Comparison of ENCODE assay signal across 8 mouse cellular contexts in genomic region chr10:116950886-116951285, GRCm38 (mm10). TPM values are rescaled to one million over a fixed set of nuclear protein-coding genes. Genes with fewer than 3 reads are reported as not detected.
A peak's percentile ranks its signal among the peaks of the same experiment; 100 is the strongest.
DNase-seq lines count a peak whose midpoint lies in the region; ATAC-seq and TF ChIP-seq lines count a peak whose summit lies in the region.

No protein-coding gene starts in this region.

- H3K4me3 ChIP-seq in lung, embryonic 14.5 days (ENCODE audit: low read depth, low read length): peak overlapping the region; percentile 82
- peak overlapping the region; percentile 94 for H3K4me3 ChIP-seq in embryonic facial prominence, embryonic 10.5 days
- peak overlapping the region; percentile 78 for H3K4me3 ChIP-seq in intestine, embryonic 15.5 days (replicated peaks)
- H3K4me3 ChIP-seq in neural tube, embryonic 13.5 days: peak overlapping the region; percentile 88

- peak; percentile 32 for DNase-seq in lung, embryonic 14.5 days
- no peak for DNase-seq in lung, postnatal 25 days (ENCODE audit: low spot score)
- no peak for DNase-seq in embryonic facial prominence, embryonic 10.5 days (ENCODE audit: low spot score)
- DNase-seq in left cerebral cortex, adult 8-10 months (ENCODE audit: low spot score in 2 of 2): no peak
- no peak for DNase-seq in right cerebral cortex, postnatal 36 days (ENCODE audit: low spot score in 2 of 2)
- DNase-seq in cerebellum, adult 8-10 months: no peak

- peaks cover 3% of the 10 kb centered on the region; the same call in 1 of the 2 replicates for H3K9me3 ChIP-seq in lung, embryonic 14.5 days (ENCODE audit: low read depth, low read length)
- no peaks in the 10 kb centered on the region for H3K9me3 ChIP-seq in embryonic facial prominence, embryonic 10.5 days
- H3K9me3 ChIP-seq in intestine, embryonic 15.5 days: no peaks in the 10 kb centered on the region
- no peaks in the 10 kb centered on the region for H3K9me3 ChIP-seq in neural tube, embryonic 13.5 days

- peak overlapping the region; percentile 86 for H3K4me2 ChIP-seq in lung, embryonic 14.5 days
- H3K4me2 ChIP-seq in intestine, embryonic 15.5 days (replicated peaks): peak overlapping the region; percentile 84
- H3K4me2 ChIP-seq in neural tube, embryonic 13.5 days: peak overlapping the region; percentile 51

- no peak for TF ChIP-seq CTCF in lung, embryonic 14.5 days (IDR thresholded peaks at IDR 0.05; ENCODE audit: low read depth)

- ATAC-seq in lung, embryonic 14.5 days (ENCODE audit: insufficient read depth): peak; percentile 6; the same call in 1 of the 2 replicates
- no peak for ATAC-seq in intestine, embryonic 15.5 days
- ATAC-seq in neural tube, embryonic 13.5 days (ENCODE audit: low read depth): no peak

- H3K27ac ChIP-seq in lung, embryonic 14.5 days (ENCODE audit: low read depth): no peak overlapping the region
- H3K27ac ChIP-seq in embryonic facial prominence, embryonic 10.5 days (replicated peaks): peak overlapping the region; percentile 91
- no peak overlapping the region for H3K27ac ChIP-seq in intestine, embryonic 15.5 days
- no peak overlapping the region for H3K27ac ChIP-seq in neural tube, embryonic 13.5 days (replicated peaks)

- no peaks in the 10 kb centered on the region for H3K27me3 ChIP-seq in lung, embryonic 14.5 days (ENCODE audit: insufficient read depth, low read length)
- no peaks in the 10 kb centered on the region for H3K27me3 ChIP-seq in embryonic facial prominence, embryonic 10.5 days (replicated peaks; ENCODE audit: low read depth, poor library complexity, severe bottlenecking)
- no peaks in the 10 kb centered on the region for H3K27me3 ChIP-seq in intestine, embryonic 15.5 days (replicated peaks)
- H3K27me3 ChIP-seq in neural tube, embryonic 13.5 days: no peaks in the 10 kb centered on the region

- 16% methylated on average over 5 of the region's 5 CpGs for WGBS in lung, embryonic 14.5 days
- WGBS in embryonic facial prominence, embryonic 10.5 days: 28% methylated on average over 5 of the region's 5 CpGs
- 16% methylated on average over 5 of the region's 5 CpGs for WGBS in intestine, embryonic 15.5 days
- whole genome bisulfite sequencing in neural tube, embryonic 13.5 days: 17% methylated on average over 5 of the region's 5 CpGs

- H3K9ac ChIP-seq in lung, embryonic 14.5 days: 0 out of 2 replicates have a peak overlapping the region, but pooled peaks have one; percentile 16
- no peak overlapping the region for H3K9ac ChIP-seq in intestine, embryonic 15.5 days
- H3K9ac ChIP-seq in neural tube, embryonic 13.5 days: peak overlapping the region; percentile 45; the same call in 1 of the 2 replicates

- H3K36me3 ChIP-seq in lung, embryonic 14.5 days (ENCODE audit: insufficient read depth): no peaks in the 10 kb centered on the region
- 0 out of 2 replicates have a peak, but pooled peaks cover 3% of the 10 kb centered on the region for H3K36me3 ChIP-seq in embryonic facial prominence, embryonic 10.5 days (replicated peaks)
- H3K36me3 ChIP-seq in intestine, embryonic 15.5 days: no peaks in the 10 kb centered on the region
- no peaks in the 10 kb centered on the region for H3K36me3 ChIP-seq in neural tube, embryonic 13.5 days

- no peaks in the 10 kb centered on the region for H3K4me1 ChIP-seq in lung, embryonic 14.5 days (ENCODE audit: insufficient read depth)
- peaks cover 27% of the 10 kb centered on the region for H3K4me1 ChIP-seq in embryonic facial prominence, embryonic 10.5 days
- H3K4me1 ChIP-seq in intestine, embryonic 15.5 days (replicated peaks): peaks cover 7% of the 10 kb centered on the region; the same call in 1 of the 2 replicates
- peaks cover 32% of the 10 kb centered on the region for H3K4me1 ChIP-seq in neural tube, embryonic 13.5 days (replicated peaks)

RNA-seq across cellular contexts. Expression of gene Rab3ip, which starts 0.3 kb away (rescaled TPM):
- polyA plus RNA-seq in lung, embryonic 14.5 days (2014; fragmentation: Nextera tagmentation; extraction: Ambion mirVana): 30.1 TPM in 2 replicates
- polyA plus RNA-seq in embryonic facial prominence, embryonic 10.5 days (2016; fragmentation: Nextera tagmentation; extraction: Ambion mirVana): 36.5 and 37.3 TPM in 2 replicates
- polyA plus RNA-seq in intestine, embryonic 15.5 days (2015; fragmentation: Nextera tagmentation; extraction: Ambion mirVana): 33.1 and 34.3 TPM in 2 replicates
- polyA plus RNA-seq in neural tube, embryonic 13.5 days (2015; fragmentation: Nextera tagmentation; extraction: Ambion mirVana): 50.7 and 50.8 TPM in 2 replicates
- 10 to 100 TPM; 37.9 to 43.1 (median 39.6) TPM for total RNA-seq in left cerebral cortex, adult 8-10 months (2022)

RNA-seq across cellular contexts. Expression of gene Gm10271, which starts 21.5 kb away (rescaled TPM):
- polyA plus RNA-seq in lung, embryonic 14.5 days (2014; fragmentation: Nextera tagmentation; extraction: Ambion mirVana): not detected in 2 replicates
- polyA plus RNA-seq in embryonic facial prominence, embryonic 10.5 days (2016; fragmentation: Nextera tagmentation; extraction: Ambion mirVana): not detected in 2 replicates
- not detected in 2 replicates for polyA plus RNA-seq in intestine, embryonic 15.5 days (2015; fragmentation: Nextera tagmentation; extraction: Ambion mirVana)
- not detected in 2 replicates for polyA plus RNA-seq in neural tube, embryonic 13.5 days (2015; fragmentation: Nextera tagmentation; extraction: Ambion mirVana)
- not detected for total RNA-seq in left cerebral cortex, adult 8-10 months (2022)

RNA-seq across cellular contexts. Expression of gene Best3, which starts 35.2 kb away (rescaled TPM):
- polyA plus RNA-seq in lung, embryonic 14.5 days (2014; fragmentation: Nextera tagmentation; extraction: Ambion mirVana): 0.11 and 0.39 TPM in 2 replicates
- 0.09 and 0.33 TPM in 2 replicates for polyA plus RNA-seq in embryonic facial prominence, embryonic 10.5 days (2016; fragmentation: Nextera tagmentation; extraction: Ambion mirVana)
- not detected in 2 replicates for polyA plus RNA-seq in intestine, embryonic 15.5 days (2015; fragmentation: Nextera tagmentation; extraction: Ambion mirVana)
- polyA plus RNA-seq in neural tube, embryonic 13.5 days (2015; fragmentation: Nextera tagmentation; extraction: Ambion mirVana): 0.34 TPM in 1 of 2 replicates, not detected in the other
- under 1 TPM in 3 of 4 experiments, not detected in 1; 0.11 to 0.26 (median 0.25) TPM for total RNA-seq in left cerebral cortex, adult 8-10 months (2022)

RNA-seq across cellular contexts. Expression of gene Myrfl, which starts 54.2 kb away (rescaled TPM):
- 0.09 TPM in 1 of 2 replicates, not detected in the other for polyA plus RNA-seq in lung, embryonic 14.5 days (2014; fragmentation: Nextera tagmentation; extraction: Ambion mirVana)
- 0.05 and 0.16 TPM in 2 replicates for polyA plus RNA-seq in embryonic facial prominence, embryonic 10.5 days (2016; fragmentation: Nextera tagmentation; extraction: Ambion mirVana)
- polyA plus RNA-seq in intestine, embryonic 15.5 days (2015; fragmentation: Nextera tagmentation; extraction: Ambion mirVana): 7.9 and 8.2 TPM in 2 replicates
- polyA plus RNA-seq in neural tube, embryonic 13.5 days (2015; fragmentation: Nextera tagmentation; extraction: Ambion mirVana): 0.15 and 0.27 TPM in 2 replicates
- total RNA-seq in left cerebral cortex, adult 8-10 months (2022): under 1 TPM in 1 of 4 experiments, not detected in 3; 0.16 TPM
